Mouse (Mus musculus) G1E (cell line): ENCODE results near the gene Il12rb1. TPM values are rescaled to one million over a fixed set of nuclear protein-coding genes. Genes with fewer than 3 reads are reported as not detected.

Experiments
- ATAC-seq: 2 replicates; pipeline ENCODE4 v1.8.0; 2016; ENCODE audit warnings: mild to moderate bottlenecking; ENCODE audit not compliant: insufficient number of reproducible peaks, poor library complexity, low FRiP score, severe bottlenecking; ENCODE audit errors: extremely low read depth
- DNase-seq: peaks from one replicate; pipeline ENCODE4 v3.0.0; 2012; ENCODE audit warnings: low spot score
- H3K27me3 ChIP-seq: 2 replicates; pipeline ENCODE4 v1.6.1; 2012; ENCODE audit warnings: mild to moderate bottlenecking, low read length, inconsistent platforms; ENCODE audit not compliant: insufficient read depth
- H3K36me3 ChIP-seq: replicated peaks from 2 replicates; pipeline ENCODE3; 2012; ENCODE audit warnings: mild to moderate bottlenecking, inconsistent platforms
- H3K4me1 ChIP-seq: 2 replicates; pipeline ENCODE4 v1.6.1; 2012; ENCODE audit warnings: low read depth, low read length, inconsistent platforms, mixed read lengths; ENCODE audit not compliant: insufficient read depth
- H3K4me3 ChIP-seq: 2 replicates; pipeline ENCODE4 v1.5.1; 2012; ENCODE audit warnings: low read depth, mild to moderate bottlenecking, inconsistent platforms, low read length, moderate library complexity, mixed read lengths
- H3K9me3 ChIP-seq: replicated peaks from 2 replicates; pipeline ENCODE4 v1.6.1; 2012; ENCODE audit warnings: inconsistent platforms
- CTCF ChIP-seq: IDR thresholded peaks from 2 replicates; pipeline ENCODE4 v1.5.1; 2012; ENCODE audit warnings: low read depth, low read length, inconsistent platforms, mixed read lengths
- GATA1 ChIP-seq: IDR thresholded peaks from 2 replicates; pipeline ENCODE4 v1.6.1; 2012; ENCODE audit warnings: borderline replicate concordance, low read length, inconsistent platforms, mixed read lengths
- GATA2 ChIP-seq: IDR thresholded peaks from 2 replicates; pipeline ENCODE4 v1.6.1; 2012; ENCODE audit warnings: low read depth, low read length, inconsistent platforms, borderline replicate concordance
- POLR2AphosphoS5 ChIP-seq: IDR thresholded peaks from 2 replicates; pipeline ENCODE4 v1.6.1; 2012; ENCODE audit warnings: low read depth, low read length, inconsistent platforms; ENCODE audit not compliant: insufficient replicate concordance
- TAL1 ChIP-seq: conservative IDR thresholded peaks from 2 replicates; pipeline ENCODE4 v1.6.1; 2012; ENCODE audit warnings: low read depth, low read length, inconsistent platforms, mixed read lengths
- polyA plus RNA-seq: library from polyadenylated mRNA; stranded (reverse); fragments of >175 nt; gene quantifications from 2 replicates; pipeline ENCODE4 v1.2.3, GENCODE M21; 2012
- total RNA-seq, 2 experiments: library from RNA; stranded (forward) in 1 of 2; stranded (reverse) in 1 of 2; fragments of 200-1000 nt in 1 of 2; fragments of >200 nt in 1 of 2; fragmentation: Nextera tagmentation in 1 of 2; gene quantifications; 2 replicates each; pipeline ENCODE4 v1.2.3; 2014 to 2017

Gene Il12rb1
- total and polyA plus RNA-seq, 3 experiments = 1.9 to 5.6 (median 2.3) TPM

GRCm38 (mm10) chr8:70794215-70794614, 14.0 kb upstream of the Il12rb1 start:
- H3K27me3 ChIP-seq = no peaks in the 10 kb centered on the region; the same call in 1 of the 2 replicates
- ATAC-seq = no peak
- H3K36me3 ChIP-seq = peaks cover 52% of the 10 kb centered on the region
- no peaks in the 10 kb centered on the region for H3K9me3 ChIP-seq
- peaks cover 84% of the 10 kb centered on the region for H3K4me1 ChIP-seq
- no peak for DNase-seq
- TF ChIP-seq POLR2AphosphoS5 = no peak
- no peak for TF ChIP-seq TAL1
- no peak for TF ChIP-seq GATA1
- no peak for TF ChIP-seq GATA2
- no peak for TF ChIP-seq CTCF
- no peak overlapping the region for H3K4me3 ChIP-seq

DNA sequence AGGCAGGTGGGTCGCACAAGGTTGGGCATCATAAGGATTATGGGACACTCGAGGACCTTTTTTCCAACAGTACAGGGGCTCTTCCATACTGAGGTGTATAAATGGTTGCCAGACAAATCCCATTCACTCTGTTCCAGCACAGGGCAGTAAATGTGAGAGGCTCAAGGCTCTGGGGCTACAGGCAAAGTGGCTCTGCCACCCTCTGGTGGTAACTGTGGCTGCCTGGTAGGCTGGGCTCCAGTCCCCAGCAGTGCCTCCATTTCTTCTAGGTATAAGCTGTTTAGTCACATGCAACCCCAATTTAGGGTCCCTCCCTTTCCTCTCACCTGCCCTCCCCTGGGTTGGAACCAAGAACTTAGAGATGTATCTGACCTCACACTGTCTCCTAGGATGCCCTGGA, 12.9 kb upstream of the Il12rb1 start:
- no peak overlapping the region for H3K4me3 ChIP-seq
- peaks cover 49% of the 10 kb centered on the region for H3K36me3 ChIP-seq
- H3K4me1 ChIP-seq = peaks cover 80% of the 10 kb centered on the region
- no peaks in the 10 kb centered on the region; the same call in 1 of the 2 replicates for H3K27me3 ChIP-seq
- DNase-seq = no peak
- no peaks in the 10 kb centered on the region for H3K9me3 ChIP-seq
- no peak for ATAC-seq
- TF ChIP-seq CTCF (no peak), POLR2AphosphoS5 (no peak), GATA1 (no peak), GATA2 (no peak), TAL1 (no peak)

- no peak for ATAC-seq
Observed at GRCm38 (mm10) chr8:70796403-70797080, 11.7 kb upstream of the Il12rb1 start.

DNA sequence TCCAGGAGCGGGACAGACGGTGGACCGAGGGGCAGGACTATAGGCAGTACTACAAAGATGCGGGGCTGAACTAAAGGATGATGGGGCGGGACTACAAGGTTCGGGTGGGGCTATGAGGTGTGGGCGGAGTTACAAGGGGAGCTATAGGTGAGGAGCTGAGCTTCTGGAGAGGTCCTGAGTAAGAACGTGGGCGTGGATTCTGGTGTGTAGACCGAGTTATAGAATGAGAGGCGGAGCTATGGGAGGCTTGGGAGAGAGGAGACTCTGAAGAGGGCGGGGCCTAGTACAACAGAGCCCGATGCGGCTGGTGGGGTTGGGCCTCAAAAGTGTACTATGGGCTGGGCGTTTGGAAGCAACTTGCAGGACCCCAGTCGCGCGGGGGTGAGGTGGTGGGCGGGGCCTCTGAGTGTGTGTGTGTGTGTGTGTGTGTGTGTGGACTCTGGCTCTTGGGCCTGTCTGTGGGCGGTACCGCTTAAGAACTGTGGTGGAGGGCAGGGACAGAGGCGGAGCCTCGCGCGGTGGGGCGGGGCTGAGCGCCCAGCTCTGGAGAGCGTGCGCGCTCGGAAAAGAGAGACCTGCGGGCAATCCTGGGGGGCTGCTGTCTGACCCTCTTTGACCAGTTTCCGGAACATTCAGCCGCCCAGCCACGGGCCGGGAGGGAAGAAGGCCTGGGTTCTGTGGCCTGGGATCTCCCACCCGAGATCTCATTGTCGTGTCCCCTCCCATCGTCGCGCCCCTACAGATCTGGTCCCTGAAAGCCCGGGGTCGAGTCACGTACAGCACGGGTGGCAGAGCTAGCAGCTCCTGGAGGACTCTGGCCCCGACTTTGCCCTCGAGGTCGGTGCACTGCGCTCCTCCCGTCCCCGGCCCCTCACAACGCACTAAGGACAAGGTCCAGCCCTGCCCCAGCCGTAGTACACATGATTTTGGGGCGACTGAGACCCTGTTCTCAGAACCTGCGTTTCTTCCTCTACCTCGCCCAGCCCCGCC, 10.9 kb upstream of the Il12rb1 start:
- Histone ChIP-seq H3K36me3 (peaks cover 53% of the 10 kb centered on the region), H3K27me3 (no peaks in the 10 kb centered on the region; the same call in 1 of the 2 replicates)

More at GRCm38 (mm10) chr8:70796403-70797080, 11.7 kb upstream of the Il12rb1 start:
- peak; percentile 37 for DNase-seq
- TF ChIP-seq CTCF (no peak), GATA1 (no peak), GATA2 (no peak)
- Histone ChIP-seq H3K36me3 (peaks cover 46% of the 10 kb centered on the region), H3K27me3 (no peaks in the 10 kb centered on the region; the same call in 1 of the 2 replicates), H3K4me3 (peak overlapping the region; percentile 77), H3K9me3 (no peaks in the 10 kb centered on the region), H3K4me1 (peaks cover 73% of the 10 kb centered on the region)

DNA sequence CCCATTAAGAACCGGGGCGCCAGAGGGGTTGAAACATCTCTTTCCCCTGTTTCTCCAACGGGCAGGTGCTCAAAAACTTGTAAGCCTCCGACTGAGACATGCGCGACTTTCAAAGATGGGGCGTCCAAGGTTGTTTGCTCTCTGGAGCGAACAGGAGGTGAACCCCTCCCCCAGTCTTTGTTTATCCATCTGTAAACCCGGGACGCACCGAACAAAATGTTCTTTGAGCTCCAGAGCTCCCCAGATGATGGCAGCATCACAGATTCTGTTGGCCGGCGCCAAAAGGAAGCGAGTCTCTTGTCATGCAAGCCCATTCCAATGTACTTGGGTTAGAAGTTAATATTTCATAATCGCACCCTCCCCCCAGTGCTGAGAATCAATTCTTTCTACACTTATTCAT, 10.0 kb upstream of the Il12rb1 start:
- ATAC-seq (no peak), DNase-seq (no peak)
- H3K27me3 ChIP-seq = no peaks in the 10 kb centered on the region; the same call in 1 of the 2 replicates
- H3K9me3 ChIP-seq = no peaks in the 10 kb centered on the region
- peak overlapping the region; percentile 77; the same call in 1 of the 2 replicates for H3K4me3 ChIP-seq
- TF ChIP-seq GATA1 (no peak), TAL1 (no peak), POLR2AphosphoS5 (no peak), CTCF (no peak), GATA2 (no peak)
- H3K4me1 ChIP-seq = peaks cover 74% of the 10 kb centered on the region
- peaks cover 53% of the 10 kb centered on the region for H3K36me3 ChIP-seq

More for the DNA sequence above, 10.9 kb upstream of the Il12rb1 start:
- TF ChIP-seq CTCF (no peak), POLR2AphosphoS5 (no peak), TAL1 (no peak), GATA2 (no peak), GATA1 (no peak)
- peak; percentile 86 for ATAC-seq
- Histone ChIP-seq H3K4me3 (peak overlapping the region; percentile 77), H3K4me1 (peaks cover 75% of the 10 kb centered on the region), H3K9me3 (no peaks in the 10 kb centered on the region)
- peak; percentile 95 for DNase-seq

DNA sequence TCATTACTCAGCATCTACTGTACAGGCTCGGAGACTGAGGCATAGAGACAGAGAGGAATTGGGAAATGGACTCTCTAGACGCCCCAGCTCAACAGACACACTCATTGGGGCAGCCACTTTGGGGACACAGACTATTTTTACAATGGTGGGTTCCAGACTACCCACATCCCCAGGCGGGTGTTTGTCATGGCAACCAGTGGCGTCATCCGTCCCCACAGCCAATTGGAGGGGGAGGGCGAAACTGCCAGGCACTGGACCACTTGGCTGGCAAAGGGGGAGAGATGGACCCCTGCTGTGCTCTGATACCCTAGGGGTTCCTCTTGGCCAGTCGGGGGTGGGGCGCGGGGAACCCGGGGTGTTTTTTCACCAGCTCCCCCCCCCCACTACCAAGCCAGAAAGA, 7.6 kb upstream of the Il12rb1 start:
- DNase-seq = no peak
- TF ChIP-seq TAL1 (no peak), POLR2AphosphoS5 (no peak), GATA2 (no peak), CTCF (no peak), GATA1 (no peak)
- peaks cover 33% of the 10 kb centered on the region for H3K36me3 ChIP-seq
- H3K27me3 ChIP-seq = no peaks in the 10 kb centered on the region
- no peak overlapping the region for H3K4me3 ChIP-seq
- H3K9me3 ChIP-seq = no peaks in the 10 kb centered on the region
- H3K4me1 ChIP-seq = peaks cover 78% of the 10 kb centered on the region
- ATAC-seq = no peak
